Comparison of ENCODE assay signal across 9 mouse cellular contexts in the genomic region with DNA sequence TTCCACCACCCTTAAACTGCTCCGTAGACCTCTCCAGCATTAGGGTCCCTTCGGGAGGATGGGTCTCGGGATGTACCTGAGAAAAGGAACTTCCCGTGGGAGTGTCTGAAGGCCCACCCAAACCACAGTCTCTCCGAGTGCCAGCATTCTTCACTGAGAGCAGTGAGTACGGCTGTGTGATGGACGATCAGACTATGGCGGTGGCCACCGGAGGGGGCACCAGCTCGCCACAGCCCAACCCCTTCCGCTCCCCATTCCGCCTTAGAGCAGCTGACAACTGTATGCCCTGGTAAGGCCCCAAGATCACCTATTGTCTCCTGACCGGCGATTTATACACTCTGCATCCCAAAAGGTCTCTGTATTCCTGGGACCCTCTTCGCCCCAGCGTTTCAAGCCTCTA. TPM values are rescaled to one million over a fixed set of nuclear protein-coding genes. Genes with fewer than 3 reads are reported as not detected.
DNase-seq lines count a peak whose midpoint lies in the region; ATAC-seq lines count a peak whose summit lies in the region.
"Had no signal": no experiment of that assay in that cellular context is flagged by ENCODE, and none has a peak within 500 bp of the region (broad histone marks: within the 10 kb centered on the region; RNA-seq: fewer than 3 reads in every experiment).

No protein-coding gene starts in this region.

- peak overlapping the region; percentile 73 for H3K4me2 ChIP-seq in heart, embryonic 14.5 days (ENCODE audit: low read length)
- peak overlapping the region; percentile 51 for H3K4me2 ChIP-seq in hindbrain, embryonic 15.5 days
- H3K4me2 ChIP-seq in midbrain, embryonic 16.5 days (ENCODE audit: low read length): peak overlapping the region; percentile 35

- peak overlapping the region in 1 of 2 experiments; percentile 30; a peak in 1 of 4 replicates for H3K27ac ChIP-seq in heart, embryonic 14.5 days (replicated peaks in 1 of 2; ENCODE audit: control insufficient read depth in 1 of 2, insufficient read depth in 1 of 2, low read depth in 2 of 2, low read length in 2 of 2)
- no peak overlapping the region for H3K27ac ChIP-seq in hindbrain, embryonic 15.5 days (replicated peaks)
- H3K27ac ChIP-seq in midbrain, embryonic 16.5 days (ENCODE audit: low read length): no peak overlapping the region

- peaks cover 24% of the 10 kb centered on the region for H3K27me3 ChIP-seq in heart, embryonic 14.5 days (ENCODE audit: control insufficient read depth, insufficient read depth, low read length)
- H3K27me3 ChIP-seq in hindbrain, embryonic 15.5 days: peaks cover 23% of the 10 kb centered on the region
- H3K27me3 ChIP-seq in midbrain, embryonic 16.5 days (ENCODE audit: control insufficient read depth, insufficient read depth, low read depth, low read length): peaks cover 16% of the 10 kb centered on the region

- no peak for ATAC-seq in heart, embryonic 14.5 days (ENCODE audit: insufficient number of reproducible peaks, insufficient read depth, low FRiP score, low read depth)
- ATAC-seq in hindbrain, embryonic 15.5 days (ENCODE audit: low FRiP score, low read depth): no peak
- no peak for ATAC-seq in midbrain, embryonic 16.5 days
- ATAC-seq: inflammation-experienced regulatory T-cells, adult 6 months had no signal

- H3K9me3 ChIP-seq in heart, embryonic 14.5 days (ENCODE audit: control insufficient read depth, low read length): no peaks in the 10 kb centered on the region
- no peaks in the 10 kb centered on the region for H3K9me3 ChIP-seq in hindbrain, embryonic 15.5 days
- no peaks in the 10 kb centered on the region; the same call in 1 of the 2 replicates for H3K9me3 ChIP-seq in midbrain, embryonic 16.5 days (replicated peaks; ENCODE audit: control insufficient read depth, low read length, poor library complexity, severe bottlenecking)

- H3K9ac ChIP-seq in heart, embryonic 14.5 days (ENCODE audit: low read length): peak overlapping the region; percentile 67
- H3K9ac ChIP-seq in hindbrain, embryonic 15.5 days: no peak overlapping the region
- H3K9ac ChIP-seq in midbrain, embryonic 16.5 days (ENCODE audit: low read depth, low read length): no peak overlapping the region

- peaks cover 9 to 20% of the 10 kb centered on the region in 2 experiments for H3K4me1 ChIP-seq in heart, embryonic 14.5 days (ENCODE audit: control insufficient read depth in 2 of 2, insufficient read depth in 2 of 2, low read length in 2 of 2)
- H3K4me1 ChIP-seq in hindbrain, embryonic 15.5 days (replicated peaks): peaks cover 9% of the 10 kb centered on the region
- H3K4me1 ChIP-seq in midbrain, embryonic 16.5 days (ENCODE audit: control insufficient read depth, insufficient read depth, low read length): peaks cover 3% of the 10 kb centered on the region; the same call in 1 of the 2 replicates

- WGBS in heart, embryonic 14.5 days: 20% methylated on average over 16 of the region's 16 CpGs
- WGBS in hindbrain, embryonic 15.5 days: 24% methylated on average over 16 of the region's 16 CpGs
- 25% methylated on average over 16 of the region's 16 CpGs for WGBS in midbrain, embryonic 16.5 days

- H3K36me3 ChIP-seq in heart, embryonic 14.5 days (ENCODE audit: control insufficient read depth, insufficient read depth, low read length): no peaks in the 10 kb centered on the region
- H3K36me3 ChIP-seq in hindbrain, embryonic 15.5 days: no peaks in the 10 kb centered on the region
- no peaks in the 10 kb centered on the region for H3K36me3 ChIP-seq in midbrain, embryonic 16.5 days (ENCODE audit: control insufficient read depth, insufficient read depth, low read length)

- peak overlapping the region in 1 of 2 experiments; percentile 40; a peak in 1 of 4 replicates for H3K4me3 ChIP-seq in heart, embryonic 14.5 days (ENCODE audit: control insufficient read depth in 1 of 2, insufficient read depth in 1 of 2, low read depth in 1 of 2, low read length in 2 of 2)
- H3K4me3 ChIP-seq in hindbrain, embryonic 15.5 days: peak overlapping the region; percentile 23
- 0 out of 2 replicates have a peak overlapping the region, but pooled peaks have one; percentile 4 for H3K4me3 ChIP-seq in midbrain, embryonic 16.5 days (ENCODE audit: low read depth, low read length)

- DNase-seq in heart, adult 8-10 months (ENCODE audit: low spot score): no peak
- peak; percentile 20 for DNase-seq in embryo, embryonic 11 days
- DNase-seq in urinary bladder, postnatal 14 days (ENCODE audit: low spot score): no peak
- no peak for DNase-seq in frontal cortex, adult 2 months (ENCODE audit: extremely low spot score in 1 of 2, low spot score in 1 of 2)
- no peak for DNase-seq in urinary bladder, postnatal 10 days (ENCODE audit: low spot score)

RNA-seq across cellular contexts. Expression of a gene that starts 5.4 kb away (rescaled TPM):
- 9.4 and 10.3 TPM in 2 replicates for polyA plus RNA-seq in heart, embryonic 14.5 days (2014; fragmentation: Nextera tagmentation; extraction: Ambion mirVana)
- total RNA-seq in heart, adult 8-10 months (2022): 10 to 100 TPM in 1 of 4 experiments, 1 to 10 TPM in 3; 8.4 to 10.3 (median 9.6) TPM
- 5.2 and 6.1 TPM in 2 replicates for polyA plus RNA-seq in hindbrain, embryonic 15.5 days (2015; fragmentation: Nextera tagmentation; extraction: Ambion mirVana)
- 1.7 and 2.6 TPM in 2 replicates for polyA plus RNA-seq in midbrain, embryonic 16.5 days (2015; fragmentation: Nextera tagmentation; extraction: Ambion mirVana)
- polyA plus RNA-seq in frontal cortex, adult 2 months (2012; rRNA removed): 3.2 and 3.7 TPM in 2 replicates

RNA-seq across cellular contexts. Expression of a gene that starts 6.0 kb away (rescaled TPM):
- polyA plus RNA-seq in heart, embryonic 14.5 days (2014; fragmentation: Nextera tagmentation; extraction: Ambion mirVana): 0.95 and 2.0 TPM in 2 replicates
- 1 to 10 TPM; 1.1 to 2.7 (median 1.9) TPM for total RNA-seq in heart, adult 8-10 months (2022)
- polyA plus RNA-seq in hindbrain, embryonic 15.5 days (2015; fragmentation: Nextera tagmentation; extraction: Ambion mirVana): 0.77 and 0.90 TPM in 2 replicates
- 0.35 and 0.49 TPM in 2 replicates for polyA plus RNA-seq in midbrain, embryonic 16.5 days (2015; fragmentation: Nextera tagmentation; extraction: Ambion mirVana)
- 0.57 and 0.72 TPM in 2 replicates for polyA plus RNA-seq in frontal cortex, adult 2 months (2012; rRNA removed)
- polyA plus RNA-seq: inflammation-experienced regulatory T-cells, adult 6 months had no signal

RNA-seq across cellular contexts. Expression of a gene that starts 13.5 kb away (rescaled TPM):
- polyA plus RNA-seq in heart, embryonic 14.5 days (2014; fragmentation: Nextera tagmentation; extraction: Ambion mirVana): 25.1 and 26.8 TPM in 2 replicates
- 10 to 100 TPM in 1 of 4 experiments, 1 to 10 TPM in 3; 5.9 to 10.6 (median 6.9) TPM for total RNA-seq in heart, adult 8-10 months (2022)
- polyA plus RNA-seq in hindbrain, embryonic 15.5 days (2015; fragmentation: Nextera tagmentation; extraction: Ambion mirVana): 45.6 and 49.2 TPM in 2 replicates
- 44.1 and 45.9 TPM in 2 replicates for polyA plus RNA-seq in midbrain, embryonic 16.5 days (2015; fragmentation: Nextera tagmentation; extraction: Ambion mirVana)
- polyA plus RNA-seq in frontal cortex, adult 2 months (2012; rRNA removed): 15.8 and 17.3 TPM in 2 replicates

RNA-seq across cellular contexts. Expression of a gene that starts 32.8 kb away (rescaled TPM):
- polyA plus RNA-seq in heart, embryonic 14.5 days (2014; fragmentation: Nextera tagmentation; extraction: Ambion mirVana): 5.4 and 8.6 TPM in 2 replicates
- 10 to 100 TPM in 2 of 4 experiments, 1 to 10 TPM in 2; 9.0 to 10.9 (median 9.9) TPM for total RNA-seq in heart, adult 8-10 months (2022)
- polyA plus RNA-seq in hindbrain, embryonic 15.5 days (2015; fragmentation: Nextera tagmentation; extraction: Ambion mirVana): 50.3 and 57.5 TPM in 2 replicates
- 52.6 and 58.9 TPM in 2 replicates for polyA plus RNA-seq in midbrain, embryonic 16.5 days (2015; fragmentation: Nextera tagmentation; extraction: Ambion mirVana)
- 64.1 and 69.8 TPM in 2 replicates for polyA plus RNA-seq in frontal cortex, adult 2 months (2012; rRNA removed)

RNA-seq across cellular contexts. Expression of a gene that starts 39.8 kb away (rescaled TPM):
- polyA plus RNA-seq in heart, embryonic 14.5 days (2014; fragmentation: Nextera tagmentation; extraction: Ambion mirVana): 8.7 and 10.5 TPM in 2 replicates
- total RNA-seq in heart, adult 8-10 months (2022): 1 to 10 TPM in 3 of 4 experiments, under 1 TPM in 1; 0.49 to 2.2 (median 1.5) TPM
- 3.4 and 4.0 TPM in 2 replicates for polyA plus RNA-seq in hindbrain, embryonic 15.5 days (2015; fragmentation: Nextera tagmentation; extraction: Ambion mirVana)
- 6.1 and 6.2 TPM in 2 replicates for polyA plus RNA-seq in midbrain, embryonic 16.5 days (2015; fragmentation: Nextera tagmentation; extraction: Ambion mirVana)
- polyA plus RNA-seq in frontal cortex, adult 2 months (2012; rRNA removed): 0.65 and 1.1 TPM in 2 replicates
